ENCODE assay signal across 17 mouse cellular contexts in the genomic region with DNA sequence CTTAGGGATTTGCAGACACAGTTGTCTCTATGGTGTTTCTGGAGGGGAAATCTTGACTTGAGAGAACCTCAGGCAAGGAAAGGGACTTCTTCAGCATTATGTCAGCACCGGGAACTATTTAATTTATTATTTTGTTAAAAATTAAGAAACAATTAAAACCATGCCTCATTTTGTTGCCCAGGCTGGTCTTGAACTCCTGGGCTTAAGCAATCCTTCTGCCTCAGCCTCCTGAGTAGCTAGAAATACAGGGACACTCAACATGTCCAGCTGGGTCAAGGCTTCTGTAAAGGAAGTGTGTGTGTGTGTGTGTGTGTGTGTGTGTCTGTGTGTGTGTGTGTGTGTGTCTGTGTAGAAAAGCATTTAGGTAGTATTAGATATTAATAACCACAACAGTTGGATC.
A peak's percentile ranks its signal among the peaks of the same experiment; 100 is the strongest.
DNase-seq lines count a peak whose midpoint lies in the region; ATAC-seq lines count a peak whose summit lies in the region.
"Had no signal": no experiment of that assay in that cellular context is flagged by ENCODE, and none has a peak within 500 bp of the region (broad histone marks: within the 10 kb centered on the region; RNA-seq: fewer than 3 reads in every experiment).

No protein-coding gene starts in this region.

- DNase-seq in 416B (ENCODE audit: low read depth), result peak; percentile 48
- no peak for DNase-seq in cerebellum, postnatal 10 days
- DNase-seq in adrenal gland, postnatal 25 days, result no peak
- DNase-seq: adrenal gland, adult 2 months; adrenal gland, adult 8-10 months; adrenal gland, postnatal 10 days; adrenal gland, postnatal 14 days; adrenal gland, postnatal 36 days; B cell, adult 2 months; cerebellum, adult 11 months; cerebellum, adult 11-12 months; cerebellum, adult 18-20 months; cerebellum, adult 2 months; cerebellum, adult 8-10 months had no signal

- ATAC-seq in common myeloid progenitor, adult 5-6 weeks (replicated peaks; ENCODE audit: low read depth, poor library complexity, severe bottlenecking), result 0 out of 2 replicates have a peak, but pooled peaks have one; percentile 50
- ATAC-seq: activated CD4-positive, CD25-positive, alpha-beta regulatory T cell, adult 4 months; CD4-positive, CD25-positive, alpha-beta regulatory T cell, adult 4 months had no signal
